Mouse (Mus musculus): ENCODE data around the gene Wdr73. TPM values are rescaled to one million over a fixed set of nuclear protein-coding genes. Genes with fewer than 3 reads are reported as not detected.

Gene Wdr73
- total RNA-seq, 2 experiments from 2014 or later: 23.3 to 25.6 TPM

- Histone ChIP-seq H3K4me3 (no peak overlapping the region), H3K27ac (no peak overlapping the region)
- no peak for TF ChIP-seq CTCF (IDR thresholded peaks at IDR 0.05)
- intact Hi-C loops (cut with DNase I): no loop called here
- DNase-seq (ENCODE audit: extremely low spot score in 1 of 2, low spot score in 2 of 2): no peak
Observed at GRCm38 (mm10) chr7:80893086-80893752, 7.8 kb downstream of the Wdr73 start.

- H3K4me3 ChIP-seq: no peak overlapping the region
- H3K27ac ChIP-seq: peak overlapping the region; percentile 63; the same call in 1 of the 2 replicates
- no peak for TF ChIP-seq CTCF (IDR thresholded peaks at IDR 0.05)
- intact Hi-C loops (cut with DNase I): loop anchor here (5.0 to 10.0 kb wide), 3 partner anchors 57 to 455 kb away; partner anchors contain the start of genes Rps17 and Sec11a
- no peak for DNase-seq (ENCODE audit: extremely low spot score in 1 of 2, low spot score in 2 of 2)
Observed at GRCm38 (mm10) chr7:80889841-80890241, 11.2 kb downstream of the Wdr73 start.

GRCm38 (mm10) chr7:80889021-80889511 lies 12.0 kb downstream of the Wdr73 start:
- TF ChIP-seq CTCF (IDR thresholded peaks at IDR 0.05): no peak
- DNase-seq (ENCODE audit: extremely low spot score in 1 of 2, low spot score in 2 of 2): peak in 1 of 2 experiments; percentile 40
- Histone ChIP-seq H3K4me3 (no peak overlapping the region), H3K27ac (peak overlapping the region; percentile 63; the same call in 1 of the 2 replicates)
- intact Hi-C loops (cut with DNase I): loop anchor here (5.0 to 10.0 kb wide), 3 partner anchors 58 to 456 kb away; partner anchors contain the start of genes Rps17 and Sec11a

GRCm38 (mm10) chr7:80888595-80888994 lies 12.5 kb downstream of the Wdr73 start:
- Histone ChIP-seq H3K27ac (peak overlapping the region; percentile 42; the same call in 1 of the 2 replicates), H3K4me3 (no peak overlapping the region)
- intact Hi-C loops (cut with DNase I): loop anchor here (5.0 to 10.0 kb wide), 3 partner anchors 59 to 456 kb away; partner anchors contain the start of genes Rps17 and Sec11a
- no peak for TF ChIP-seq CTCF (IDR thresholded peaks at IDR 0.05)
- DNase-seq (ENCODE audit: extremely low spot score in 1 of 2, low spot score in 2 of 2): no peak

DNA sequence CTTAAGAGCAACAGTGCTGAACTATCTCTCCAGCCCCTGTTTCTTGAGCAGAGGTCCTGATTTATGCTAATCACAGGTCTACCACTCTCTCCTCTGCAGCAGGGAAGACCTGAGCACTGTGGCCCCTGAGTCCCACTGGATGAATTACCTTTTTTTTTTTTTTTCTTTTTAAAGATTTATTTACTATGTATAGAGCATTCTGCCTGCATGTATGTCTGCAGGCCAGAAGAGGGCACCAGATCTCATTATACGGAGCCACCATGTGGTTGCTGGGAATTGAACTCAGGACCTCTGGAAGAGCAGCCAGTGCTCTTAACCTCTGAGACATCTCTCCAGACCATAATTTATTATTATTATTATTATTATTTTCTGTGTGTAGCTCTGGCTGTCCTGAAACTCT lies 15.4 kb downstream of the Wdr73 start:
- DNase-seq (ENCODE audit: extremely low spot score in 1 of 2, low spot score in 2 of 2): no peak
- H3K27ac ChIP-seq: no peak overlapping the region
- intact Hi-C loops (cut with DNase I): loop anchor here (5.0 to 10.0 kb wide), 3 partner anchors 62 to 459 kb away; partner anchors contain the start of genes Rps17 and Sec11a
- no peak overlapping the region for H3K4me3 ChIP-seq
- TF ChIP-seq CTCF (IDR thresholded peaks at IDR 0.05): peak; percentile 61

DNA sequence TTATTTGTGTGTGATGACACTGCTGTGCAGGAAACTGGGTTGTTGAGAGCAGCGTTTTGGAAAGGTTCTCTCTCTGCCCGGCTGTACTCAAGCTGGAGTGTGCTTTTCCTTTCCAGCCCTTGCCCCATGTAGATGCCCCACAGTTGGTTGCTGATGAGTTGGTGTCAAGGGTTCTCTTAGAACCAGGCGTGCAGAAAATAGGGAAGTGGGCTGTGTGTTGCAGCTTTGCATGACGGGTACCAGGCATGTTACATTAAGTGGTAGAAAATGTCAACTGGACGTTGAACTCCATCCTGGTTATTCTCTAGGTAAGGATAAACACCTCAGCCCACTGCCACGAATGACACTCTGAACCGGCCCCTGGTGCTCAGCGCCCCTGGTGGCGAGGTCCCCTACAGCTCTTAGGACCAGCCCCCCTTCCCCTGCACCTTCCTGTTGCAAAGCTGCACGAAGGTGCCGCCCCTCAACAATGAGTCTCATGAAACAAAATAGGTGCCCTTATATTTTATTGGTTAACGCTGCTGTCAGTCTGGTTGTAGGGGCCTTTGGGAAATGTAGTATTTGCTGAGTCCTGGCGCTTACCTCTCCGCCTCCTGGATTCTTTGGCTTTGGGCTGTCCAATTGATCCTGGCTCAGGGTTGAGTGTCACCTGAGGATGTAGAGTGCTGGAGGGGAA lies 18.1 kb downstream of the Wdr73 start:
- intact Hi-C loops (cut with DNase I): loop anchor here (10.0 kb wide), 2 partner anchors 272 to 462 kb away; partner anchors contain the start of gene Rps17
- TF ChIP-seq CTCF (IDR thresholded peaks at IDR 0.05): peak; percentile 58
- Histone ChIP-seq H3K27ac (no peak overlapping the region), H3K4me3 (peak overlapping the region; percentile 24; the same call in 1 of the 2 replicates)
- DNase-seq (ENCODE audit: extremely low spot score in 1 of 2, low spot score in 2 of 2): peak; percentile 54 to 71

- intact Hi-C loops (cut with DNase I): no loop called here
- no peak overlapping the region for H3K4me3 ChIP-seq
- no peak overlapping the region for H3K27ac ChIP-seq
- TF ChIP-seq CTCF (IDR thresholded peaks at IDR 0.05): no peak
- DNase-seq (ENCODE audit: extremely low spot score in 1 of 2, low spot score in 2 of 2): no peak
Observed at GRCm38 (mm10) chr7:80875727-80876126, 25.3 kb downstream of the Wdr73 start.

DNA sequence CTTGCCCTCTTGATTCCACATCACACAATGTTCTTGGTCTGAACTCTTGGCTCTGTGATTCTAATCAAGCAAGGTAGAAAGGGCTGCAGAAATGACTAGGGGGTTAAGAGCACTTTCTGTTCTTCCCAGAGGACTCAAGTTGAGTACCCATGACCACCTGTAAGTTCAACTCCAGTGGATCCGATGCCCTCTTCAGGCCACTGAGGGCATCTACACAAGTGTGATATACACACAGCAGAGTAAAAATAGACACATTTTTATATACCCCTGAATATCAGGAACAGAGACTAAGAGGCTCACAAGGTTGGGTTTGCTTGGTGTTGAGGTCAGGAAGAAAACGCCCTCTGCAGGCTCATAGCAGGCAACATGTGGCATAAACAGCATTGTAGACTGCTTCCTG lies 27.4 kb downstream of the Wdr73 start:
- TF ChIP-seq CTCF (IDR thresholded peaks at IDR 0.05): no peak; the same call in 1 of the 2 replicates
- H3K27ac ChIP-seq: no peak overlapping the region
- no peak for DNase-seq (ENCODE audit: extremely low spot score in 1 of 2, low spot score in 2 of 2)
- H3K4me3 ChIP-seq: no peak overlapping the region
- intact Hi-C loops (cut with DNase I): no loop called here

DNA sequence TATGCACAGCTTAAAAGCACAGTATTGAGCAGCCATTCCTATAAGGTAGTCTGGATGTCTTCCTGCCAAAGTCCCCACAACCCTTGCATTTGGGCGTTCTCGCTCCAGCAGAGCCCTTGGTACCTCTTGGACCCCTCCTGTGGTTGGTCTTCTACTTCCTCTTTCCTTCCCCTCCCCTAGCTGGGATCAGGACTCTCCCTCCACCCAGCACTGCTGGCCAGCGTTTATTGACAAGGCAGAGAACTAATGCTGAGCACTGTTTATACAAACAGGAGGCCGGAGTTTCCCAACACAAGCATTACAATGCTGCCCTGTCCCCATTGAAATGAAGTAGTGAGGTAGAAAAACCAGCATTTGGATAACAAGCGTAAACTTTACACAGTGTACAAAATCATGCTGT lies 28.0 kb downstream of the Wdr73 start:
- no peak for TF ChIP-seq CTCF (IDR thresholded peaks at IDR 0.05)
- H3K4me3 ChIP-seq: no peak overlapping the region
- intact Hi-C loops (cut with DNase I): no loop called here
- DNase-seq (ENCODE audit: extremely low spot score in 1 of 2, low spot score in 2 of 2): no peak
- no peak overlapping the region for H3K27ac ChIP-seq

GRCm38 (mm10) chr7:80868686-80869085 lies 32.4 kb downstream of the Wdr73 start:
- H3K4me3 ChIP-seq: no peak overlapping the region
- no peak for DNase-seq (ENCODE audit: extremely low spot score in 1 of 2, low spot score in 2 of 2)
- no peak overlapping the region for H3K27ac ChIP-seq
- no peak for TF ChIP-seq CTCF (IDR thresholded peaks at IDR 0.05)
- intact Hi-C loops (cut with DNase I): no loop called here

GRCm38 (mm10) chr7:80866514-80867147 lies 34.4 kb downstream of the Wdr73 start:
- Histone ChIP-seq H3K27ac (no peak overlapping the region), H3K4me3 (no peak overlapping the region)
- TF ChIP-seq CTCF (IDR thresholded peaks at IDR 0.05): no peak
- intact Hi-C loops (cut with DNase I): no loop called here
- no peak for DNase-seq (ENCODE audit: extremely low spot score in 1 of 2, low spot score in 2 of 2)

- Histone ChIP-seq H3K4me3 (no peak overlapping the region), H3K27ac (no peak overlapping the region)
- TF ChIP-seq CTCF (IDR thresholded peaks at IDR 0.05): no peak
- intact Hi-C loops (cut with DNase I): no loop called here
- no peak for DNase-seq (ENCODE audit: extremely low spot score in 1 of 2, low spot score in 2 of 2)
Observed at GRCm38 (mm10) chr7:80865521-80865920, 35.5 kb downstream of the Wdr73 start.

All from left cerebral cortex, adult 2 months (tissue).